Mouse (Mus musculus): ENCODE measurements around the gene Tmem79. TPM values are rescaled to one million over a fixed set of nuclear protein-coding genes. Genes with fewer than 3 reads are reported as not detected.
"Not testable (repeated sequence)": the region's sequence is repeated elsewhere in the genome, so short reads cannot be mapped to it uniquely, and the experiment has no call there.

The Tmem79 gene
- 1.2 and 1.7 TPM in 2 replicates for polyA plus RNA-seq (2014; fragmentation: Nextera tagmentation; extraction: Ambion mirVana)

GRCm38 (mm10) chr3:88336058-88337013 lies at the start of gene Tmem79, which contains the start of gene Smg5:
TSS of gene Tmem79 (minus strand) at chr3:88336148.
TSS of gene Smg5 (plus strand) at chr3:88336260.
- WGBS, result 2% methylated on average over 62 of the region's 66 CpGs
- no peaks in the 10 kb centered on the region for H3K9me3 ChIP-seq (ENCODE audit: control insufficient read depth, low read length)
- peak within 1 kb of the TSS; percentile 78 for H3K4me2 ChIP-seq (ENCODE audit: low read length)
- peak within 1 kb of the TSS; percentile 94 for H3K27ac ChIP-seq (replicated peaks; ENCODE audit: low read depth, low read length)
- peak; percentile 97 for DNase-seq
- H3K4me3 ChIP-seq (replicated peaks; ENCODE audit: low read depth, low read length), result peak within 1 kb of the TSS; percentile 81
- no peaks in the 10 kb centered on the region for H3K27me3 ChIP-seq (ENCODE audit: control insufficient read depth, insufficient read depth, low read length)
- peak within 1 kb of the TSS; percentile 92 for H3K9ac ChIP-seq (replicated peaks; ENCODE audit: low read length)
- peaks cover 11% of the 10 kb centered on the region for H3K4me1 ChIP-seq (ENCODE audit: control insufficient read depth, insufficient read depth, low read length)
- ATAC-seq (ENCODE audit: low FRiP score, low TSS enrichment), result peak; percentile 93
- peaks cover 3% of the 10 kb centered on the region for H3K36me3 ChIP-seq (ENCODE audit: control insufficient read depth, insufficient read depth, low read length)

GRCm38 (mm10) chr3:88384364-88384763 lies 48.4 kb upstream of the Tmem79 start, which contains the start of gene Bglap:
TSS of gene Bglap (minus strand) at chr3:88384464.
- 81% methylated on average over 5 of the region's 5 CpGs for WGBS
- 0 out of 2 replicates have a peak, but pooled peaks cover 2% of the 10 kb centered on the region for H3K4me1 ChIP-seq (ENCODE audit: control insufficient read depth, insufficient read depth, low read length)
- H3K9me3 ChIP-seq (ENCODE audit: control insufficient read depth, low read length), result no peaks in the 10 kb centered on the region
- H3K9ac ChIP-seq (replicated peaks; ENCODE audit: low read length), result no peak within 1 kb of the TSS
- H3K4me3 ChIP-seq (replicated peaks; ENCODE audit: low read depth, low read length), result no peak within 1 kb of the TSS
- ATAC-seq (ENCODE audit: low FRiP score, low TSS enrichment), result no peak
- no peak within 1 kb of the TSS for H3K27ac ChIP-seq (replicated peaks; ENCODE audit: low read depth, low read length)
- H3K27me3 ChIP-seq (ENCODE audit: control insufficient read depth, insufficient read depth, low read length), result no peaks in the 10 kb centered on the region
- no peak for DNase-seq
- H3K36me3 ChIP-seq (ENCODE audit: control insufficient read depth, insufficient read depth, low read length), result no peaks in the 10 kb centered on the region
- no peak within 1 kb of the TSS for H3K4me2 ChIP-seq (ENCODE audit: low read length)

GRCm38 (mm10) chr3:88382383-88382782 lies 46.4 kb upstream of the Tmem79 start:
- not testable (repeated sequence) for H3K9ac ChIP-seq (replicated peaks; ENCODE audit: low read length); H3K9me3 ChIP-seq (ENCODE audit: control insufficient read depth, low read length); DNase-seq; H3K4me3 ChIP-seq (replicated peaks; ENCODE audit: low read depth, low read length); H3K27me3 ChIP-seq (ENCODE audit: control insufficient read depth, insufficient read depth, low read length); H3K36me3 ChIP-seq (ENCODE audit: control insufficient read depth, insufficient read depth, low read length); H3K4me2 ChIP-seq (ENCODE audit: low read length); H3K27ac ChIP-seq (replicated peaks; ENCODE audit: low read depth, low read length); ATAC-seq (ENCODE audit: low FRiP score, low TSS enrichment); H3K4me1 ChIP-seq (ENCODE audit: control insufficient read depth, insufficient read depth, low read length)
- WGBS, result 11% methylated on average over 1 of the region's 7 CpGs

GRCm38 (mm10) chr3:88381389-88382315 lies 45.7 kb upstream of the Tmem79 start:
- H3K27ac ChIP-seq (replicated peaks; ENCODE audit: low read depth, low read length), result peak overlapping the region; percentile 77
- not testable (repeated sequence) for H3K9ac ChIP-seq (replicated peaks; ENCODE audit: low read length); H3K36me3 ChIP-seq (ENCODE audit: control insufficient read depth, insufficient read depth, low read length); H3K27me3 ChIP-seq (ENCODE audit: control insufficient read depth, insufficient read depth, low read length); H3K9me3 ChIP-seq (ENCODE audit: control insufficient read depth, low read length); H3K4me1 ChIP-seq (ENCODE audit: control insufficient read depth, insufficient read depth, low read length)
- H3K4me2 ChIP-seq (ENCODE audit: low read length), result peak overlapping the region; percentile 45
- peak overlapping the region; percentile 22 for H3K4me3 ChIP-seq (replicated peaks; ENCODE audit: low read depth, low read length)
- ATAC-seq (ENCODE audit: low FRiP score, low TSS enrichment) (peak; percentile 82), DNase-seq (peak; percentile 79)
- WGBS, result 7% methylated on average over 17 of the region's 22 CpGs

GRCm38 (mm10) chr3:88378599-88378998 lies 42.7 kb upstream of the Tmem79 start, which contains the start of gene Bglap2:
TSS of gene Bglap2 (minus strand) at chr3:88378699.
- ATAC-seq (ENCODE audit: low FRiP score, low TSS enrichment); H3K9me3 ChIP-seq (ENCODE audit: control insufficient read depth, low read length); H3K4me2 ChIP-seq (ENCODE audit: low read length); H3K27ac ChIP-seq (replicated peaks; ENCODE audit: low read depth, low read length); H3K4me1 ChIP-seq (ENCODE audit: control insufficient read depth, insufficient read depth, low read length); H3K4me3 ChIP-seq (replicated peaks; ENCODE audit: low read depth, low read length); H3K36me3 ChIP-seq (ENCODE audit: control insufficient read depth, insufficient read depth, low read length); H3K9ac ChIP-seq (replicated peaks; ENCODE audit: low read length); H3K27me3 ChIP-seq (ENCODE audit: control insufficient read depth, insufficient read depth, low read length); DNase-seq: not testable (repeated sequence)
- WGBS, result 84% methylated on average over 5 of the region's 5 CpGs

GRCm38 (mm10) chr3:88376644-88377043 lies 40.7 kb upstream of the Tmem79 start:
- H3K4me3 ChIP-seq (replicated peaks; ENCODE audit: low read depth, low read length); H3K27ac ChIP-seq (replicated peaks; ENCODE audit: low read depth, low read length); H3K4me1 ChIP-seq (ENCODE audit: control insufficient read depth, insufficient read depth, low read length); H3K9me3 ChIP-seq (ENCODE audit: control insufficient read depth, low read length); H3K9ac ChIP-seq (replicated peaks; ENCODE audit: low read length); H3K36me3 ChIP-seq (ENCODE audit: control insufficient read depth, insufficient read depth, low read length); H3K27me3 ChIP-seq (ENCODE audit: control insufficient read depth, insufficient read depth, low read length): not testable (repeated sequence)
- peak; percentile 9 for DNase-seq
- peak; percentile 37; the same call in 1 of the 2 replicates for ATAC-seq (ENCODE audit: low FRiP score, low TSS enrichment)
- 25% methylated on average over 5 of the region's 7 CpGs for WGBS
- peak overlapping the region; percentile 19; the same call in 1 of the 2 replicates for H3K4me2 ChIP-seq (ENCODE audit: low read length)

GRCm38 (mm10) chr3:88375750-88376626 lies 40.0 kb upstream of the Tmem79 start:
- H3K4me3 ChIP-seq (replicated peaks; ENCODE audit: low read depth, low read length); H3K9me3 ChIP-seq (ENCODE audit: control insufficient read depth, low read length); H3K36me3 ChIP-seq (ENCODE audit: control insufficient read depth, insufficient read depth, low read length); H3K4me1 ChIP-seq (ENCODE audit: control insufficient read depth, insufficient read depth, low read length); H3K9ac ChIP-seq (replicated peaks; ENCODE audit: low read length); H3K27me3 ChIP-seq (ENCODE audit: control insufficient read depth, insufficient read depth, low read length): not testable (repeated sequence)
- Histone ChIP-seq H3K27ac (replicated peaks; ENCODE audit: low read depth, low read length) (0 out of 2 replicates have a peak overlapping the region, but pooled peaks have one; percentile 38), H3K4me2 (ENCODE audit: low read length) (peak overlapping the region; percentile 19; the same call in 1 of the 2 replicates)
- ATAC-seq (ENCODE audit: low FRiP score, low TSS enrichment) (peak; percentile 72), DNase-seq (peak; percentile 66)
- WGBS, result 10% methylated on average over 19 of the region's 19 CpGs
